Mouse (Mus musculus): ENCODE measurements at regions not wholly inside any gene's neighbourhood (a gene's known extent, or its start where the extent isn't known, plus 50 kb on each side); places are given as distances from the start of the nearest gene placed in this dataset.

DNA sequence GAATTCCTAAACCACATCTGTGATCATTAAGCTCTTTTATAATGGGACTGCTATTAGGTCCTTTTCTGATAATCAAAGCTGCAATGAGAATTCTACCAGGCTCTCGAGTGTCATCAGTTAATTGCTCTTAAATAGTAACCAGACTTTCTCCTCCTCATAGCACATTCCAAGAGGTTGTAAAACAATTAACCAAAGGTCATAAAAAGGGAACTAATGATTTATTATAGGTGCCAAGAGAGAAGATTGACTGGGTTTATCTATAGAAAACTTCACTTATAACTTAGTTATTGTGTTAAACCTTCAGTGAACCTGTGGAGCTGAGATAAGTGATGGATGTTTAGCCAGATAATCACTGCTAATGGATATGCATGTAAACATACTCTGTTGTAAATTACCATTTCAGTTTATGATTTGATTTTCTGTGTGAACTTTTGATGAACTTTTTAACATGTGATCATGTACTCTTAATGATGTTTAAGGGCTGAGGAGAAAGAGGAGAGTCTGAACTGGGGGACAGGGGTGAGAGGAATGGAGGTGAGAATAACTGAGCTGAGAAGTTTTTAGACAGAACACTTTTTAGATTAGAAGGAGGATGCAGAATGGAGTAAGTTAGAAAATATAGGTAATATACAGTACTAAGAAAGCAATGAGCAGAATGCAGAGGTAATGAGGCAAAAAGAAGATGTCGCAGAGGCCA, 228.4 kb upstream of the Cox7c start:
- TF ChIP-seq CTCF (IDR thresholded peaks at IDR 0.05; ENCODE audit: low read depth, low read length) (no peak), EP300 (IDR thresholded peaks at IDR 0.05; ENCODE audit: insufficient read depth, low read depth, low read length) (no peak)

Measured in ES-Bruce4 (cell line).